Mouse (Mus musculus) intestine, embryonic 16.5 days (tissue): Measurements from ENCODE around the gene Nudt17. TPM values are rescaled to one million over a fixed set of nuclear protein-coding genes. Genes with fewer than 3 reads are reported as not detected.

Experiments
- ATAC-seq: fragments of 200-750 bp; cut with Nextera tagmentation; 2 replicates; pipeline ENCODE4 v1.8.0; 2017; ENCODE audit warnings: moderate TSS enrichment, moderate library complexity
- H3K27ac ChIP-seq: fragments of 300-500 bp; sonication (generic); 2 replicates; pipeline ENCODE4 v1.5.1; 2014; ENCODE audit warnings: mild to moderate bottlenecking, low read length
- H3K27me3 ChIP-seq: fragments of 300-500 bp; sonication (generic); replicated peaks from 2 replicates; pipeline ENCODE4 v1.6.1; 2014; ENCODE audit warnings: low read length, control low read depth, mixed read lengths; ENCODE audit not compliant: control insufficient read depth, insufficient read depth
- H3K36me3 ChIP-seq: fragments of 300-500 bp; sonication (generic); 2 replicates; pipeline ENCODE4 v1.6.1; 2014; ENCODE audit warnings: low read length, control low read depth; ENCODE audit not compliant: control insufficient read depth, insufficient read depth
- H3K4me1 ChIP-seq: fragments of 300-500 bp; sonication (generic); 2 replicates; pipeline ENCODE4 v1.6.1; 2014; ENCODE audit warnings: low read length, control low read depth, mixed read lengths; ENCODE audit not compliant: control insufficient read depth, insufficient read depth
- H3K4me2 ChIP-seq: fragments of 300-500 bp; sonication (generic); 2 replicates; pipeline ENCODE4 v1.6.1; 2014; ENCODE audit warnings: low read depth, low read length, control low read depth
- H3K4me3 ChIP-seq: fragments of 300-500 bp; sonication (generic); 2 replicates; pipeline ENCODE4 v1.5.1; 2014; ENCODE audit warnings: mild to moderate bottlenecking, low read length
- H3K9ac ChIP-seq: fragments of 300-500 bp; sonication (generic); 2 replicates; pipeline ENCODE4 v1.6.1; 2014; ENCODE audit warnings: low read depth, low read length
- H3K9me3 ChIP-seq: fragments of 300-500 bp; sonication (generic); 2 replicates; pipeline ENCODE4 v1.6.1; 2016; ENCODE audit warnings: low read length, control low read depth; ENCODE audit not compliant: control insufficient read depth
- WGBS: fragments of 180-500 bp; shearing (Covaris S2); extraction: QIAGEN DNeasy Blood & Tissue Kit; methylation state at CpG from one replicate; pipeline ENCODE4 v1.1.7; 2014; 5-methylcytosine and 5-hydroxymethylcytosine counted together
- polyA plus RNA-seq: library from polyadenylated mRNA; unstranded; fragments of >200 nt; fragmentation: Nextera tagmentation; extraction: Ambion mirVana; gene quantifications from 2 replicates; pipeline ENCODE4 v1.2.1, GENCODE M21; 2015

Gene Nudt17
- polyA plus RNA-seq, 1 experiment from 2014 or later = 6.2 TPM

DNA sequence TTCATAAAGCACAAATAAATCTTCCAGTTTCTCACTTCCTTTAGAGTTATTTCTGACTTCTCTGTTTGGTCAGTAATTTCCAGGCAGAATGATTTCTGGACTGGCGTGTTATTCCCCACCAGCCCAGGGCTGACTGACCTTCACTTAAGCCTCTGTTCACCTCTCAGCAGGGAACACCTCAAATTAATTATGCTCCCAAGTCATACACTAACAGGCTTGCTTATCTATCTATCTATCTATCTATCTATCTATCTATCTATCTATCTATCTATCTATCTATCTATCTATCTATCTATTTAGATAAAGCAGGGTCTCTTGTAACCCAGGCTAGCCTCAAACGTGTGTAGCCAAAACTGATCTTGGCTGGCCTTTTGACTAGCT lies 312 bp upstream of the Nudt17 start:
- peak; percentile 38 for ATAC-seq
- peaks cover 17% of the 10 kb centered on the region for H3K36me3 ChIP-seq
- peak overlapping the region; percentile 95; the same call in 1 of the 2 replicates for H3K4me2 ChIP-seq
- H3K4me3 ChIP-seq = no peak overlapping the region
- no peaks in the 10 kb centered on the region for H3K27me3 ChIP-seq
- 50% methylated on average over 2 of the region's 2 CpGs for WGBS
- no peaks in the 10 kb centered on the region for H3K4me1 ChIP-seq
- H3K27ac ChIP-seq = no peak overlapping the region
- H3K9ac ChIP-seq = no peak overlapping the region
- H3K9me3 ChIP-seq = no peaks in the 10 kb centered on the region

DNA sequence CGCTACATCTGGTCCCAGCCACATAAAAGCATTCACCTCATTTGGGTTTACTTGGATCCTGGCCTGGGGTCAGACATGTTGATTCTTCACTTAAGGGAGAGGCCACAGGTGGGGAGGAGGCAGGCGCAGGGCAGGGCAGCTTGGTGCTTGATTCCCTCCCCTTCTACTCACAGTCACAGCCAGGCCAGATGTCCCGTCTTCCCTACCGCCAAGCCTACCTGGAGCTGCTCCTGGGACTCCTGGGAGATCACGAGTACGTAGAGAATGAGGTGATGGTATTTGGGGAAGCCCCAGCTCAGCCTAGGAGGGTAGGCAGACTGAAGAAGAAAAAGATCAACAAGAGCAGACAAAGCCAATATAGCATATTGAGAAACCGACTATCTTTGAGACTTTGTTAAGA lies 1.4 kb downstream of the Nudt17 start:
- WGBS = 74% methylated on average over 7 of the region's 7 CpGs
- no peaks in the 10 kb centered on the region for H3K4me1 ChIP-seq
- H3K9ac ChIP-seq = no peak overlapping the region
- H3K9me3 ChIP-seq = no peaks in the 10 kb centered on the region
- no peak overlapping the region for H3K27ac ChIP-seq
- no peak overlapping the region for H3K4me3 ChIP-seq
- no peak overlapping the region for H3K4me2 ChIP-seq
- ATAC-seq = no peak
- peaks cover 13% of the 10 kb centered on the region for H3K36me3 ChIP-seq
- H3K27me3 ChIP-seq = no peaks in the 10 kb centered on the region

DNA sequence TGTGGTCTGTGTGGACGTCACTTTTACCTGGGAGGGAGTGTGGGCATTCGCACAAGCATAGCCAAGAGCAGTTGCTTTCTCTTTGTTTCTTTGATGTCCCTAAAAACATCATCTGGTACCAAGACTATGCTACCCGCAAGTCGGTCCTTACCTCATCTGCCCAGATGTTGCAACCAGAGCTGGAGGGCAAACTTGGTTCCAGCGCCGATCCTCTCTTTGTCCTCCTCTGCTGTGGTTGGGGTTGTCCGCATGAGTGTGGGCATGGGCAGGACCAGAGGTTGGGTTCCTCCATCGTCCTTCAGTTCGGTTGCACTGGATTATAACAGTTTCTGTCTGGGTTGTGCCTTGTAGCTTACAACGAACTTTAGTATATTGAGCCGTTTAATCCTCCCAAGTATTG lies 2.1 kb downstream of the Nudt17 start:
- H3K9me3 ChIP-seq = no peaks in the 10 kb centered on the region
- no peaks in the 10 kb centered on the region for H3K4me1 ChIP-seq
- H3K27me3 ChIP-seq = no peaks in the 10 kb centered on the region
- no peak overlapping the region for H3K9ac ChIP-seq
- H3K36me3 ChIP-seq = peaks cover 13% of the 10 kb centered on the region
- no peak overlapping the region for H3K4me3 ChIP-seq
- 92% methylated on average over 11 of the region's 11 CpGs for WGBS
- no peak overlapping the region for H3K27ac ChIP-seq
- no peak for ATAC-seq
- H3K4me2 ChIP-seq = no peak overlapping the region

DNA sequence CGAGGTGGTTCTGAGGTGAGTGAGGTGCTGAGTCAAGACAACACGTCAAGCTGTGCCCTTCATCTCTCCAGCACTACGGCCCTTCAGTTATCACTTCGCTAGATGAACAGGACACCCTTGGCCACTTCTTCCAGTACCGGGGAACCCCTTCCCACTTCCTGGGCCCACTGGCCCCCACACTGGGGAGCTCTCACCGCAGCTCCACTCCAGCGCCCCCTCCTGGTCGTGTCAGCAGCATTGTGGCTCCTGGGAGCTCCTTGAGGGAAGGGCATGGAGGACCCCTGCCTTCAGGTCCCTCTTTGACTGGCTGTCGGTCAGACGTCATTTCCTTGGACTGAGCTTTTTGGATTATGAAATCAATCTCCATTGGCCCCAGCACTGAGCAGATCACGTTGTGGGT lies 3.6 kb downstream of the Nudt17 start:
- no peak for ATAC-seq
- Histone ChIP-seq H3K9ac (no peak overlapping the region), H3K27ac (no peak overlapping the region), H3K4me3 (no peak overlapping the region), H3K27me3 (no peaks in the 10 kb centered on the region), H3K4me1 (no peaks in the 10 kb centered on the region), H3K4me2 (no peak overlapping the region), H3K9me3 (no peaks in the 10 kb centered on the region), H3K36me3 (peaks cover 8% of the 10 kb centered on the region)
- 62% methylated on average over 11 of the region's 11 CpGs for WGBS

DNA sequence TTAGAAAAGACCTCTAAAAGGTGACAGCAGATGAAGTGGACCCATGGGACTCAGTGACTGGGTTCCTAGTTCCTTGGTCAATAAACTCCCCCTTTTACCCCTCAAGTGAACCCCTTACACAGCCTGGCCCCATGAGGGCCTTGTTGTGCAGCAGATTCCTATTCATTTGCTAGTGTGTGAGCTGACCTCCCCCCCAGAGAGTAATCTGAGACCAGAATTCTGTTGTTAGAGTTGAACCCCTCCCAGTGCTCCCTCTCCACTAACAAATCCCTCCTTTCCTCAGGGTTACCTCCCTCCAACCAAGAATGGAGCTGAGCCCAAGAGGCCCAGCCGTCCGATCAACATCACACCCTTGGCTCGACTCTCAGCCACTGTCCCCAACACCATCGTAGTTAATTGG lies 7.4 kb downstream of the Nudt17 start:
- Histone ChIP-seq H3K9me3 (no peaks in the 10 kb centered on the region), H3K27me3 (no peaks in the 10 kb centered on the region), H3K36me3 (peaks cover 8% of the 10 kb centered on the region), H3K4me3 (no peak overlapping the region), H3K4me1 (peaks cover 7% of the 10 kb centered on the region), H3K9ac (no peak overlapping the region), H3K4me2 (no peak overlapping the region), H3K27ac (no peak overlapping the region)
- ATAC-seq = no peak
- whole genome bisulfite sequencing = 80% methylated on average over 4 of the region's 4 CpGs

DNA sequence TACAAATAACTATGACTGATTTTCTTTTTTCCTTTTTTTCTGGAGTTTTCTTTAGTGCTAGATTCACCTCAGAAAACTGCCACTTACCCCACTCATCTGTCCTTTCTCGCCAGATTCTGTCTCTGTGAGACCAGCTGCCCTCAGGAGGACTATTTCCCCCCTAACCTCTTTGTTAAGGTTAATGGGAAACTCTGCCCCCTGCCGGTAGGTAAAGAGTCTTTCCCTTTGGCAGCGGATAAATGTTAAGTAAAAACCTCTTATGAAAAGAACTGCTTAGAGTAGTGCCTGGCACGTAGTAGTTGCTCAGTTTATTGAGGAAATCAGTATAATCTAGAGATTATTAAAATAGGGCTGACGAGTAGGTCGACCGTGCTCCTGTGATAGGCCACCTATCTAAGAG lies 8.0 kb downstream of the Nudt17 start:
- no peak overlapping the region for H3K27ac ChIP-seq
- peaks cover 11% of the 10 kb centered on the region for H3K4me1 ChIP-seq
- H3K4me3 ChIP-seq = no peak overlapping the region
- H3K36me3 ChIP-seq = peaks cover 8% of the 10 kb centered on the region
- ATAC-seq = no peak
- no peaks in the 10 kb centered on the region for H3K27me3 ChIP-seq
- WGBS = 63% methylated on average over 7 of the region's 7 CpGs
- H3K9me3 ChIP-seq = no peaks in the 10 kb centered on the region
- no peak overlapping the region for H3K9ac ChIP-seq
- no peak overlapping the region for H3K4me2 ChIP-seq

DNA sequence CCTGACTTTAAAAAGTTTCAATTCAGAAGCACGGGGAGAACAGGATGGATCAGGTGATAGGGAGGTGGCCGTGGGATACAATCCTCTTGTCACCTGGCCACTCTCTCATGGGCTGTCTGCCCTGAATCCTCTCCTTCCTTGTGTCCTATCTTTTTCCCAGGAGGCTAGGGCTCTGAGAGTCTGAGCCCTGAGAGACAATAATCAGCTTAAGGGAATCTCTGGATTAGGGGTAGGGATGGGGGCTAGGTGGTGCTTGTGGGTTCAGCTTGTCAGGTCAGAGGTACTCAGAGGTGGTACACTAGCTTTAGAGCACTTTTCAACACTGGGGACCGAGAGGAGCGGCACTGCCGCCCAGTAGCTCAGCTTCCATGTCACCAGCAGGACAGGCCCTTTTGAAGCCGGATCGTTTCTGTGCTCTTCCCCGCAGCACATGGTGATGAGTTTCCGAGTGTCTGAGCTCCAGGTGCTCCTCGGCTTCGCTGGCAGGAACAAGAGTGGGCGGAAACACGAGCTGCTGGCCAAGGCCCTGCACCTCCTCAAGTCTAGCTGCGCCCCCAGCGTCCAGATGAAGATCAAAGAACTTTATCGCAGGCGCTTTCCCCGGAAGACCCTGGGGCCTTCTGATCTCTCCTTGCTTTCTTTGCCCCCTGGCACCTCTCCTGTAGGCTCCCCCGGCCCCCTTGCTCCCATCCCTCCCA lies 9.2 kb downstream of the Nudt17 start:
- H3K27ac ChIP-seq = no peak overlapping the region
- no peaks in the 10 kb centered on the region for H3K9me3 ChIP-seq
- no peak overlapping the region for H3K4me2 ChIP-seq
- no peak for ATAC-seq
- 57% methylated on average over 19 of the region's 19 CpGs for WGBS
- H3K4me3 ChIP-seq = no peak overlapping the region
- no peak overlapping the region for H3K9ac ChIP-seq
- peaks cover 11% of the 10 kb centered on the region for H3K4me1 ChIP-seq
- H3K36me3 ChIP-seq = no peaks in the 10 kb centered on the region
- no peaks in the 10 kb centered on the region for H3K27me3 ChIP-seq

DNA sequence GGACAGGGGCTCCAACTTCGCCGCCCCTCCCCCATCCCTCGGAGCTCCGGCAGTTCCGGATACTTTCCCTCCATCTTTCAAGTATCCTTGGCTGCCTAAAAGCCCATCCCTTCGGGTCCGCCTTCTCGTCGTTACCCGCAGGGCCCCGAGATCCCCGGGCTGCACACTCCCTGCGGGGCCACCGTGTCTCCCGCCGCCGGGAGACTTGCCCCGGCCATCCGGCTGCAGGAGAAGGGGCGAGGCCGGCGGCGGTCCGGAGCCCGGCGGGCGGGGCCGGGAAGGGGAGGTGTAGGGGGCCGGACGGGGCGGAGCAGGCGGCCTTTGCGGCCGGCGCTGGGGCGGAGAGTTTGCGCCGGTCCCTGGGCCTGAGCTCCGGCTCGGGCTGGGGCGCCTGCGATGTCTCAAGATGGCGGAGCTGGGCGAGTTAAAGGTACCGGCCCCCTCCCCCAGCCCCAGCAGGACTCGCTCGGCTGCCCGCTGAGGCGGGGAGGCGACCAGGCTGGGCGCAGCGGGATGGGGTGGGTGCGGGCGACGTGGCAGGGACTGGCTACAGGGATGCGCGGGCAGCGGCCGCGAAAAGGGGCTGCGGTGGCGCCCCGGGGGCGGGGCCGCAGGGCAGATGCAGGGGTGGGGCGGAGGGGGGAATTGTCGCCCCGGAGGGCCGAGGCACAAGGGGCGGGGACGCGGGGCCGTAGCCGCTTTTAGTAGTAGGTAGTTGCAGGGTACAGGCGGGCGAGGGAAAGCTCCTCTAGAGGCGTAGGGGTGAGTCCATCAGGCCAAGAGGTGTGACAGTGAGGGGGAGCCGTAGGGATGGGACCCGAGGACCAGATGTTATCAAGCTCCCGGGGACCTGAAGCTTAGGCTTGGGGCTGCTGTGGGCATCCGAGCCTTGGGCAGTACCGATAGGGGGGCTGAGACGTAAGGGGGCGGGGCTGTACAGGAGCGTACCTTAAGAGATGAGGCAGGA lies 11.3 kb downstream of the Nudt17 start:
- H3K36me3 ChIP-seq = no peaks in the 10 kb centered on the region
- peak overlapping the region; percentile 81 for H3K4me2 ChIP-seq
- H3K9ac ChIP-seq = peak overlapping the region; percentile 86
- H3K27ac ChIP-seq = peak overlapping the region; percentile 91
- ATAC-seq = peak; percentile 94
- H3K4me1 ChIP-seq = peaks cover 11% of the 10 kb centered on the region
- peak overlapping the region; percentile 83 for H3K4me3 ChIP-seq
- H3K27me3 ChIP-seq = no peaks in the 10 kb centered on the region
- H3K9me3 ChIP-seq = no peaks in the 10 kb centered on the region
- WGBS = 1% methylated on average over 83 of the region's 85 CpGs

DNA sequence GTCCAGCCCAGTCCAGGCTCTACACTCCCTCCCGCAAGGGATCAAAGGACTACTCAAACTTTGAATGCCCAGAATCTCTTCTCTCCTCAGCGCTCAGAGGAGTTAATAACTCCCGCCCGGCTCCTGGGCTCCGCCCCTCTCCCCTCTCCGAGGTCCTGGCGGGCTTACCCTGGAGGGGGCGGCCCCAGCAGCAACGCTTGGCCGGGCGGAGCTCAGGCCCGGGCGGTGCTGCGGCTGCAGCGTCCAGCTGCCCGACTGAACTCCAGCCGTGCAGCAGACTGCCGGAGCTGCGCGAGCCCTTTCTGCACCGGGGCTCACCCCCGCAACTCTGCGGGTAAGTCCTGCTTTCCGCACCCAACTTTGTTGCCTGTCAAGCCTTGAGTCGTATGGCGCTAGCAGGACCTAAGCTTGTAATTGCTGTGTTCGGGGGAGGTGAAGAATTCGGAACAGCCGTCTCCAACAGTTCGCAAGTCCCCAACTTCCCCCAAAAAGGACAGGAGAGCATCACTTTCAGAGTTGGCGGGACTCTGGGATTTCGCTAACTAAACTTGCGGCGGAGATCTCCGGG lies 12.1 kb downstream of the Nudt17 start, which contains the start of gene Pias3:
Pias3 (plus strand) TSS at position 187 of the 568 bp plus-strand sequence.
- Histone ChIP-seq H3K4me1 (peaks cover 11% of the 10 kb centered on the region), H3K9ac (peak within 1 kb of the TSS; percentile 86), H3K4me2 (peak within 1 kb of the TSS; percentile 81), H3K36me3 (no peaks in the 10 kb centered on the region), H3K9me3 (no peaks in the 10 kb centered on the region), H3K27me3 (no peaks in the 10 kb centered on the region), H3K27ac (peak within 1 kb of the TSS; percentile 91), H3K4me3 (peak within 1 kb of the TSS; percentile 83)
- under 1% methylated on average over 35 of the region's 35 CpGs for WGBS
- peak; percentile 88 for ATAC-seq
